Mouse (Mus musculus) forebrain, embryonic 14.5 days (tissue): Measurements from ENCODE around the gene 4930432M17Rik. TPM values are rescaled to one million over a fixed set of nuclear protein-coding genes. Genes with fewer than 3 reads are reported as not detected.
A peak's percentile ranks its signal among the peaks of the same experiment; 100 is the strongest.

Experiments
- ATAC-seq: fragments of 200-750 bp; cut with Nextera tagmentation; 2 replicates; pipeline ENCODE4 v1.8.0; 2017; ENCODE audit warnings: mild to moderate bottlenecking, moderate library complexity
- DNase-seq: peaks from one replicate; pipeline ENCODE4 v3.0.0-alpha.2; 2015; ENCODE audit warnings: low spot score
- H3K27ac ChIP-seq: fragments of 300-500 bp; sonication (generic); 2 replicates; pipeline ENCODE4 v1.5.1; 2014; ENCODE audit warnings: low read depth, mild to moderate bottlenecking, control low read depth, low read length, moderate library complexity
- H3K27me3 ChIP-seq: fragments of 300-500 bp; sonication (generic); replicated peaks from 2 replicates; pipeline ENCODE4 v1.6.1; 2014; ENCODE audit warnings: low read length, control low read depth, mixed read lengths; ENCODE audit not compliant: control insufficient read depth, insufficient read depth
- H3K36me3 ChIP-seq: fragments of 300-500 bp; sonication (generic); 2 replicates; pipeline ENCODE4 v1.6.1; 2014; ENCODE audit warnings: low read length, control low read depth; ENCODE audit not compliant: control insufficient read depth, insufficient read depth
- H3K4me1 ChIP-seq: fragments of 300-500 bp; sonication (generic); 2 replicates; pipeline ENCODE4 v1.6.1; 2014; ENCODE audit warnings: antibody characterized with exemption, low read length, control low read depth; ENCODE audit not compliant: control insufficient read depth, insufficient read depth
- H3K4me2 ChIP-seq: fragments of 300-500 bp; sonication (generic); 2 replicates; pipeline ENCODE4 v1.6.1; 2014; ENCODE audit warnings: mild to moderate bottlenecking, control low read depth, low read length
- H3K4me3 ChIP-seq: fragments of 300-500 bp; sonication (generic); 2 replicates; pipeline ENCODE4 v1.5.1; 2014; ENCODE audit warnings: low read depth, low read length, control low read depth
- H3K9ac ChIP-seq: fragments of 300-500 bp; sonication (generic); 2 replicates; pipeline ENCODE4 v1.6.1; 2014; ENCODE audit warnings: mild to moderate bottlenecking, low read length, control low read depth, moderate library complexity
- H3K9me3 ChIP-seq: fragments of 300-500 bp; sonication (generic); replicated peaks from 2 replicates; pipeline ENCODE4 v1.6.1; 2016; ENCODE audit warnings: low read length, control low read depth, mixed read lengths; ENCODE audit not compliant: control insufficient read depth
- WGBS: fragments of 180-500 bp; shearing (Covaris S2); extraction: QIAGEN DNeasy Blood & Tissue Kit; methylation state at CpG from one replicate; pipeline ENCODE4 v1.1.7; 2014; 5-methylcytosine and 5-hydroxymethylcytosine counted together
- polyA plus RNA-seq: library from polyadenylated mRNA; unstranded; fragments of >200 nt; fragmentation: Nextera tagmentation; extraction: Ambion mirVana; gene quantifications from 2 replicates; pipeline ENCODE4 v1.2.1, GENCODE M21; 2014

4930432M17Rik gene
- polyA plus RNA-seq, 1 experiment from 2014 or later = not detected

GRCm38 (mm10) chr3:121682439-121683411 lies 12.2 kb downstream of the 4930432M17Rik start:
- Histone ChIP-seq H3K9ac (no peak overlapping the region), H3K9me3 (no peaks in the 10 kb centered on the region), H3K4me1 (peaks cover 10% of the 10 kb centered on the region; the same call in 1 of the 2 replicates), H3K27ac (no peak overlapping the region), H3K36me3 (no peaks in the 10 kb centered on the region), H3K27me3 (no peaks in the 10 kb centered on the region), H3K4me2 (no peak overlapping the region), H3K4me3 (no peak overlapping the region)
- WGBS = 91% methylated on average over 10 of the region's 10 CpGs
- no peak for ATAC-seq
- no peak for DNase-seq

GRCm38 (mm10) chr3:121684552-121684951 lies 14.0 kb downstream of the 4930432M17Rik start:
- H3K9ac ChIP-seq = no peak overlapping the region
- no peak for DNase-seq

GRCm38 (mm10) chr3:121684963-121685362 lies 14.4 kb downstream of the 4930432M17Rik start:
- no peaks in the 10 kb centered on the region for H3K9me3 ChIP-seq
- no peak overlapping the region for H3K27ac ChIP-seq
- H3K36me3 ChIP-seq = no peaks in the 10 kb centered on the region
- H3K27me3 ChIP-seq = no peaks in the 10 kb centered on the region
- no peak for DNase-seq
- ATAC-seq = no peak
- H3K4me3 ChIP-seq = no peak overlapping the region
- H3K9ac ChIP-seq = no peak overlapping the region
- peaks cover 10% of the 10 kb centered on the region; the same call in 1 of the 2 replicates for H3K4me1 ChIP-seq
- H3K4me2 ChIP-seq = no peak overlapping the region
- WGBS = 85% methylated on average over 4 of the region's 4 CpGs

More at GRCm38 (mm10) chr3:121684552-121684951, 14.0 kb downstream of the 4930432M17Rik start:
- Histone ChIP-seq H3K27me3 (no peaks in the 10 kb centered on the region), H3K27ac (no peak overlapping the region), H3K4me1 (peaks cover 10% of the 10 kb centered on the region; the same call in 1 of the 2 replicates), H3K9me3 (no peaks in the 10 kb centered on the region), H3K36me3 (no peaks in the 10 kb centered on the region), H3K4me2 (no peak overlapping the region), H3K4me3 (no peak overlapping the region)
- WGBS = 74% methylated on average over 4 of the region's 4 CpGs
- ATAC-seq = no peak

- Histone ChIP-seq H3K9me3 (no peaks in the 10 kb centered on the region), H3K4me3 (no peak overlapping the region), H3K36me3 (no peaks in the 10 kb centered on the region), H3K9ac (no peak overlapping the region), H3K27me3 (no peaks in the 10 kb centered on the region), H3K4me1 (peaks cover 10% of the 10 kb centered on the region; the same call in 1 of the 2 replicates), H3K4me2 (no peak overlapping the region), H3K27ac (no peak overlapping the region)
- no peak for DNase-seq
- no peak; the same call in 1 of the 2 replicates for ATAC-seq
- WGBS = 24% methylated on average over 1 of the region's 1 CpGs
These were observed 15.4 kb downstream of the 4930432M17Rik start for GRCm38 (mm10) chr3:121685985-121686384.

- H3K27ac ChIP-seq = no peak overlapping the region
- H3K4me3 ChIP-seq = no peak overlapping the region
- peak; percentile 91 for DNase-seq
- H3K9ac ChIP-seq = no peak overlapping the region
- no peaks in the 10 kb centered on the region for H3K9me3 ChIP-seq
- H3K27me3 ChIP-seq = 0 out of 2 replicates have a peak, but pooled peaks cover 2% of the 10 kb centered on the region
- H3K4me1 ChIP-seq = peaks cover 10% of the 10 kb centered on the region; the same call in 1 of the 2 replicates
- H3K36me3 ChIP-seq = no peaks in the 10 kb centered on the region
- WGBS = 9% methylated on average over 4 of the region's 4 CpGs
- ATAC-seq = peak; percentile 90
- H3K4me2 ChIP-seq = no peak overlapping the region
These were observed 15.9 kb downstream of the 4930432M17Rik start for GRCm38 (mm10) chr3:121686408-121686911.

- no peak overlapping the region for H3K9ac ChIP-seq
- 0 out of 2 replicates have a peak, but pooled peaks cover 3% of the 10 kb centered on the region for H3K27me3 ChIP-seq
- no peak overlapping the region for H3K27ac ChIP-seq
- H3K4me3 ChIP-seq = no peak overlapping the region
- no peak overlapping the region for H3K4me2 ChIP-seq
- ATAC-seq (no peak), DNase-seq (no peak)
- H3K9me3 ChIP-seq = no peaks in the 10 kb centered on the region
- WGBS = 91% methylated on average over 3 of the region's 3 CpGs
- no peaks in the 10 kb centered on the region for H3K36me3 ChIP-seq
- peaks cover 10% of the 10 kb centered on the region; the same call in 1 of the 2 replicates for H3K4me1 ChIP-seq
These were observed 17.2 kb downstream of the 4930432M17Rik start for GRCm38 (mm10) chr3:121687741-121688140.

GRCm38 (mm10) chr3:121689029-121689428 lies 18.5 kb downstream of the 4930432M17Rik start:
- no peak overlapping the region for H3K4me3 ChIP-seq
- H3K27me3 ChIP-seq = 0 out of 2 replicates have a peak, but pooled peaks cover 3% of the 10 kb centered on the region
- H3K4me1 ChIP-seq = peaks cover 10% of the 10 kb centered on the region; the same call in 1 of the 2 replicates
- WGBS = 81% methylated on average over 5 of the region's 5 CpGs
- H3K4me2 ChIP-seq = no peak overlapping the region
- no peaks in the 10 kb centered on the region for H3K9me3 ChIP-seq
- no peak overlapping the region for H3K9ac ChIP-seq
- no peak overlapping the region for H3K27ac ChIP-seq
- DNase-seq (no peak), ATAC-seq (no peak)
- H3K36me3 ChIP-seq = no peaks in the 10 kb centered on the region

GRCm38 (mm10) chr3:121689697-121690096 lies 19.1 kb downstream of the 4930432M17Rik start:
- no peak for ATAC-seq
- DNase-seq = no peak
- no peak overlapping the region for H3K27ac ChIP-seq
- no peak overlapping the region for H3K4me3 ChIP-seq
- peaks cover 10% of the 10 kb centered on the region; the same call in 1 of the 2 replicates for H3K4me1 ChIP-seq
- no peak overlapping the region for H3K4me2 ChIP-seq
- H3K27me3 ChIP-seq = 0 out of 2 replicates have a peak, but pooled peaks cover 3% of the 10 kb centered on the region
- no peak overlapping the region for H3K9ac ChIP-seq
- H3K9me3 ChIP-seq = no peaks in the 10 kb centered on the region
- H3K36me3 ChIP-seq = no peaks in the 10 kb centered on the region
- WGBS = 86% methylated on average over 3 of the region's 3 CpGs
